Mouse (Mus musculus): ENCODE results near the gene Aph1c.
"Not testable (repeated sequence)": the region's sequence is repeated elsewhere in the genome, so short reads cannot be mapped to it uniquely, and the experiment has no call there.

Aph1c gene

GRCm38 (mm10) chr9:66833851-66834250 lies 675 bp downstream of the Aph1c start:
- CTCF ChIA-PET: no interaction called here

- CTCF ChIA-PET: no interaction called here
Observed at GRCm38 (mm10) chr9:66832366-66832908, 2.1 kb downstream of the Aph1c start.

GRCm38 (mm10) chr9:66825990-66826389 lies 8.5 kb downstream of the Aph1c start:
- CTCF ChIA-PET: no interaction called here

GRCm38 (mm10) chr9:66822255-66822654 lies 12.3 kb downstream of the Aph1c start:
- CTCF ChIA-PET: not testable (repeated sequence)

- CTCF ChIA-PET: no interaction called here
Observed at GRCm38 (mm10) chr9:66820996-66821395, 13.5 kb downstream of the Aph1c start.

GRCm38 (mm10) chr9:66813392-66813791 lies 21.1 kb downstream of the Aph1c start:
- CTCF ChIA-PET: no interaction called here

- CTCF ChIA-PET: not testable (repeated sequence)
Observed at GRCm38 (mm10) chr9:66805951-66806350, 28.6 kb downstream of the Aph1c start.

- CTCF ChIA-PET: no interaction called here
Observed at GRCm38 (mm10) chr9:66801947-66802346, 32.6 kb downstream of the Aph1c start.

GRCm38 (mm10) chr9:66796739-66797138 lies 37.8 kb downstream of the Aph1c start, which contains the start of gene Gm10647:
Gene Gm10647, plus strand, starts transcription at chr9:66797039.
- CTCF ChIA-PET: interaction anchor here (0.6 to 1.1 kb wide), 4 partner anchors 9 to 216 kb away, joined by 3 to 12 read pairs (median 5); no protein-coding TSS in a partner anchor

- CTCF ChIA-PET: interaction anchor here (0.6 to 1.1 kb wide), 3 partner anchors 8 to 331 kb away, joined by 4 to 6 read pairs (median 6); no protein-coding TSS in a partner anchor
Observed at GRCm38 (mm10) chr9:66795464-66796324, 38.8 kb downstream of the Aph1c start, which contains the start of gene Aph1b. Gene Aph1b, minus strand, starts transcription at chr9:66795490.

- CTCF ChIA-PET: no interaction called here
Observed at GRCm38 (mm10) chr9:66794629-66795463, 39.7 kb downstream of the Aph1c start.

- CTCF ChIA-PET: interaction anchor here (0.6 to 1.2 kb wide), 3 partner anchors 9 to 83 kb away, joined by 3 to 8 read pairs (median 4); partner anchors contain the start of gene Gm10647
Observed at GRCm38 (mm10) chr9:66787821-66788220, 46.7 kb downstream of the Aph1c start.

- CTCF ChIA-PET: not testable (repeated sequence)
Observed at GRCm38 (mm10) chr9:66784552-66784951, 50.0 kb downstream of the Aph1c start.

- CTCF ChIA-PET: no interaction called here
Observed at GRCm38 (mm10) chr9:66770701-66771100, 63.8 kb downstream of the Aph1c start.

- CTCF ChIA-PET: no interaction called here
Observed at GRCm38 (mm10) chr9:66769275-66769674, 65.3 kb downstream of the Aph1c start.

GRCm38 (mm10) chr9:66768721-66769120 lies 65.8 kb downstream of the Aph1c start:
- CTCF ChIA-PET: no interaction called here
